Mouse (Mus musculus): ENCODE data around the gene Zswim3.

The Zswim3 gene

GRCm38 (mm10) chr2:164804533-164805331, at the start of gene Zswim3, which contains the start of gene Acot8:
Zswim3 (plus strand) TSS chr2:164805098.
Acot8 (minus strand) TSS chr2:164804882.
- peak; percentile 99 for DNase-seq

DNA sequence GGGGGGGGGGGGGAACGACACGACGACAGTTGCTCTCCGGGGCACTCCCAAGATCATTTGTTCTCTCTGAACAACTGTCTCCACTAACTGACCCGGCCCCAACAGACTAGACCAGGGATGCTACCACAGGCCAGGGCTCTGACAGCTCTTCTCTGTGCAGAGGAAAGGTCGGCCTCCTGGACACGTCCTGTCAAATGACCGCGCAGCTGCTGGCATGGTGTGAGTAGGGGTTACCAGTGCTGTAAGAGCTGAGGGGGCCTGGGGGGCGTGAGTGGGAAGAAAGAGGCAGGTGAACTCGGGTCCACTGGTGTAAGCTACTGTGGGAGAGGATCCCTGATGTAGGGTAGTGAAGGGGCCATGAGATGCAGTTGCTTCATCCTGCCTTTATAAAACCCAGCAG, 47.1 kb upstream of the Zswim3 start:
- no peak for DNase-seq

- DNase-seq: no peak
Measured at GRCm38 (mm10) chr2:164758692-164759091, 46.2 kb upstream of the Zswim3 start.

DNA sequence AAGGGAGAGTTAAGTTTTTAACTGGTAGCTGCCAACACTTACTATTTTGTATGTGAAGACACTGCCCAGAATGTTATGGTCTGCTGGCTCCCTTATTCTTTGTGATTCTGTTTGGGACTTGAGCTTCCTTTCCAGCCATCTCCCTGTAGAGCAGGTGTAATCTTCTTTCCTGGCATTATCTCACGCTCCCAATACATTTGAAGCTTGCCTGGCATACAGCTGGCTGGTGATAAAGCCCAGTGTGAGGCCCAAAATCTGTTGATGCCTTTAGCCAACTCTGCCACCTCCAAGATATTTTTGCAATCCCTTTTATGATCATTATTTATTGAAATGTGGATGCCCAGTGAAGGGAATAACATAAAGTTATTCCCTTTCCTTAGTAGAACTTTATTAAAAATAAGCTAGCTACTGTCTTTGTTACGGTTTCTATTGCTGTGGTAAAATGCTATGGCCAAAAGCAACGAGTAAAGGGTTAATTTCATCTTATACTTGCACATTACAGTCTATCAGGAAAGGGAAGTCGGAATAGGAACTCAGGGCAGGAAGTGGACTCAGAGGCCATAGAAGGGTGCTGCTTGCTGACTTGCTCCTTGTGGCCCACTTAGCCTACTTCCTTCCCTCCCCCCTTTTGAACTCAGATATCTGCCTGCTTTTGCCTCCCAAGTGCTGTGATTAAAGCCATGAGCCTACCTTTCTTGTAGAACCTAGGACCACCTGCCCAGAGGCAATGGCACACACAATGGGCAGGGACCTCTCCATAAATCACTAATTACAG, 44.7 kb upstream of the Zswim3 start:
- DNase-seq: no peak

- DNase-seq: peak; percentile 38 to 41
Measured at GRCm38 (mm10) chr2:164761502-164761901, 43.4 kb upstream of the Zswim3 start.

- no peak for DNase-seq
Measured at GRCm38 (mm10) chr2:164761971-164762370, 42.9 kb upstream of the Zswim3 start.

GRCm38 (mm10) chr2:164762593-164762992, 42.3 kb upstream of the Zswim3 start:
- DNase-seq: no peak

GRCm38 (mm10) chr2:164765841-164766240, 39.1 kb upstream of the Zswim3 start:
- DNase-seq: no peak

- peak; percentile 73 to 75 for DNase-seq
Measured at GRCm38 (mm10) chr2:164767812-164768540, 36.9 kb upstream of the Zswim3 start.

DNA sequence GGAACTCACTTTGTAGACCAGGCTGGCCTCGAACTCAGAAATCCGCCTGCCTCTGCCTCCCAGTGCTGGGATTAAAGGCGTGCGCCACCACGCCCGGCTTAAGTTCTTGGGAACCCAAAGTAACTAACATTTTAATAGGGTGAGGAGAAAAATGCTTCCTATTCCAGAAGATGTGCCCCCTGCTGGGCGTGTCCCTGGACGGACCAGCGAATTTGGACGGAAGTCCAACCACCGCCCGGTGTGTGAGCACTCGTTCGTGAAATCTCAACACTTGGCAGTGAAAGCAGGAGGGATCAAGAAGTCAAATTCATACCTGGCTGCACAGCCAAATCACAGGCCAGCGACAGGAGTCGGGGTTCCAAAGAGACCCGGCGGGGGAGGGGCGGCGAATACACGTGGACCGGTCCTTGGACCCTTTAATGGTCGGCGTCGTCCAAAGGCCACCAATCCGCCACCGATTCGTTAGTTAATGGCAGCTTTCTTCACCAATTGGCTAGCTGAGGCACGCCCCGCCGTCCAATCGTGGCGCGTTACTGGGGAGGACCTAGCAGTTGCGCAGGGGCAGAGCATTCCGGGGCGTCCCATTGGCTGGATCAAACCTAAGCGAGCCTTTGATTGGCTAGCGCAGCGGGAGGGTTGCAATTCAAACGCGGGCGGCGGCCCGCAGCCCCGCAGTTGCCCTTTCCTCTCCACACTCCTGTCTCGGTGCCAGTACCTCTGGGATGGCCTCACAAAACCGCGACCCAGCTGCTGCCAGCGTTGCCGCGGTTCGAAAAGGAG, 35.5 kb upstream of the Zswim3 start, which contains the start of gene Ube2c:
Gene Ube2c (plus strand): TSS at position 641 of the 780 bp plus-strand sequence.
- peak; percentile 99 for DNase-seq

DNA sequence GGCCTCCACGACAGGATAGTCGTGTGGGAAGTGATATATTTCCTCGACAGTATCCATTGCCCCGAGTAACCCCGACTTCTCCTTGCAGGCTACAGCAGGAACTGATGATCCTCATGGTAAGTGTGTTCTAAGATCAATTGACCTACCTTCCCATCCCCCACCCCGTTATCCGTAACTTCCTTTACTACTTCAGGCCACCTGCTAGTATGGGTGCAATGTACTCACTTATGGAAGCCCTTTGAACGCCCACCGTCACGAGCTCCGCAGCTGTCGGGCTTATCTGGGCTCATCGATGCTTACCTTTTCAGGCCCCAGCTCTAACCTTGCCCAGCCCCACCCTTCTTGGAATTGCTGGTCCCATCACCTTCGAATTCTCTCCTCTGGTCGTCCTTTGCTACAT, 34.6 kb upstream of the Zswim3 start:
- no peak for DNase-seq

DNA sequence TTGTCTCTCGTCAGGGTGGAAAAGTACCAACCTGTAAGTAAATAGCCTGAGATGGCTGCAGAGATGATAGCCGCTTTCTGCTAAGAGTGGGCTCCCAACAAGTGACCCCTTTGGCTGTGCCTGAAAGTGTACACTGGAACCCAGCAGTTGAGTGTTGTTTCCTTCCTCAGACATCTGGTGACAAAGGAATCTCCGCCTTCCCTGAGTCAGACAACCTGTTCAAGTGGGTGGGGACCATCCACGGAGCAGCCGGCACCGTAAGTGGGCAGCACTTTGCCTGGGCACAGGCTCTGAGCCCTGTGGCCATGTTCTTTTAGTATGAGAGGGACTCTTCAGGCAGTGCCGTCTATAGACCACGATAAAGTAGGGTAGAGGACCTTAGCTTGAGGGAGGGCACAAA, 33.8 kb upstream of the Zswim3 start:
- no peak for DNase-seq

DNA sequence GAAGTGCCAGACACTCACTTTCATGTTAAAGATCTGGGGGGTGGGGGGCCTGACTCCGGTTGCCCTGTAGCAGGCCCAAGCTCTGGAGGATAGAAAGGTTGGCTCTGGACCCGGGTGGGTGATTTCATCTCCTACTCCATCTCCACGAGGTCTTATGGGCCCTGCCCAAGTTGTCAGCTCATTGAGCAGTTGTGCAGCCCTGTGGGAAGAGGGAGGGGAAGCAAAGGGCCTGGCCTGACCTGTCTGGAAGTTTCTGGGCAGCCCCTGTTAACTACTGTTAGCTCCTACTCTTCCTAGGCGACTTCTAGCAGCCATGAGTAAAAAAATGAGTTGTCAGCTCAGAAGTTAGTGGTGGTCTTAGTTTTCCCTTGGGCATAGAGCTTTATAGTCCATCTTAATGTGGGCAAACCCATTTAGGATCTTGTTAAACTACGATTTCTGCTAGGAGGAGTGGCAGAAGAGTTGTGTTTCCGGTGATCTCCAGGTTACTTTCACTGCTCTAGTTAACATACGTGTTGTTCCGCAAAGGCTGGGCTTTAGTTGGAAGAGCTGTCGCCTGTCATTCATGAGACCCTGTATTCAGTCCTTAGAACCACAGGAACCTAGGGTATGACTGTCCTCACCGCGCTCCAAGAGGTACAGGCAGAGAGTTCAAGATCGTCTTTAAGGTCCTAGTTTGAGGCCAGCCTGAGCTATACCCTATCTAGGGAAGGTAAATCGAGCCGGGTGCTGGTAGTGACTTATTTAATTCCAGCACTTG, 31.5 kb upstream of the Zswim3 start:
- DNase-seq: no peak

- no peak for DNase-seq
Measured at GRCm38 (mm10) chr2:164773989-164774364, 30.9 kb upstream of the Zswim3 start.

- DNase-seq: no peak
Measured at GRCm38 (mm10) chr2:164776130-164776529, 28.8 kb upstream of the Zswim3 start.

DNA sequence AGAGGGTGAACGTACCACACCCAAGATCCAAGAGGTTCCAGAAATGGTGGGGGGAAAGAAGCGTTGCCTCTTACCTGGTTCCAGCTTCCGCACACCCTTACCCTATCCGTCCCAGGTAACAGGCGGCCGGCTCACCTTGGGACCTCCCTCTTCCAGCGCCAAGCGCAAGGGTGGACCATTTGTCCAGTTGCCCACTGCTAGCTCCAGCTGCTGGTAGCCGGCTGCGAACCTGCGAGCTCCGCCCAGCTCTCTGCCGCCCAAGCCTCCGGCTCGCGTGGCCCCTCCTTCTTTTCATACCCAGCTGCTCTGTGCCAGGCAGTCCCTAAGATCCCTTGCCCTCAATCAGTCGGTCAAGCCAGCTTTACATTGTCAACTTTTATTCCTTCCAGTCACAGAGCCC, 28.1 kb upstream of the Zswim3 start:
- no peak for DNase-seq

GRCm38 (mm10) chr2:164777246-164778014, 27.5 kb upstream of the Zswim3 start:
- no peak for DNase-seq

DNA sequence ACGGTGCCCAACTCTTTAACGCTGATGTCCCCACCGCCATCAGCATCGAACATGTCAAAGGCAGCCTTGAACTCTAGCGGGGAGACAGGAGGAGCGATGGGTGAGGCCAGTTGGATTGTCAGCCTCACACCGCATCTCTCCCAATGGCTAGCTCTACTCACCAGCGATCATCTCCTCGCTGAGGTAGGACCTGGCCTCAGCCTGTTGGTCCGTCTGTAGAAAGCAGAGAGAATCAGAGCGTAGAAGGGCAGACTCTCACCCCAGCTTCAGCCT, 26.9 kb upstream of the Zswim3 start:
- DNase-seq: no peak

- DNase-seq: peak; percentile 55 to 65
Measured at GRCm38 (mm10) chr2:164778809-164779208, 26.1 kb upstream of the Zswim3 start.

DNA sequence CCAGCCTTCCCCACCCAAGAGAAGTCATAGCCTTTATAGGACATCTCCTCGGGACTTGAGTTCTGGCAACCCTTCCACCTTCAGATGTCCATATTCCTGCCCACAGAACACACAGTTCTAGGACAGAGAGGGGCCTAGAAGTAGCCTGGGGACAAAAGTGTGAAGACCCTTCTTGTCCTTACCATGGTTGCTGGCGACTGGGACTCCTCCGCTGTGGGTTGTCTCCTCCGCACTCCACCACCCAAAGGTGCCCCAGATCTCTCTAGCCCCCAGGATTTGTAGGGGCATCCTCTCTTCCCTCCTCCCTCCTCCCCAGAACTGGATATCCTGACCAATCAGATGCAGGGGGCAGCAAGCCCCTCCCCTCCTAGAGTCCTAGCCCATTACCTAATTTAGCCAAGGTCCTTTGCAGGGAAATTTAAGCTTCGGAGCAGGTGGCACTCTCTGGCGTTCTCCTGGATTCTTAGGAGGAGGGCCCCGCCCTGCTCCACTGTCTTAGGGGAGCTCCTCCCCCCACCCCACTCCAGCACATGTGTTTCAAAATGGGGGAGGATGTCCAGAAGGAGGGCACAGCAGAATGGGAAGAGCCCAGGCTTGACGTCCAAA, 25.3 kb upstream of the Zswim3 start, which contains the start of gene Tnnc2:
Gene Tnnc2 (minus strand): TSS at position 487 of the 606 bp plus-strand sequence.
- no peak for DNase-seq

GRCm38 (mm10) chr2:164781876-164782275, 23.0 kb upstream of the Zswim3 start:
- DNase-seq: no peak

All from cerebellum, postnatal 14 days (tissue).